In genomic region chr6:141632935-141633334, GRCm38 (mm10) we compare ENCODE assay signal across 18 mouse cellular contexts. TPM values are rescaled to one million over a fixed set of nuclear protein-coding genes. Genes with fewer than 3 reads are reported as not detected.
DNase-seq lines count a peak whose midpoint lies in the region; ATAC-seq lines count a peak whose summit lies in the region.
"Had no signal": no experiment of that assay in that cellular context is flagged by ENCODE, and none has a peak within 500 bp of the region (broad histone marks: within the 10 kb centered on the region; RNA-seq: fewer than 3 reads in every experiment).

No protein-coding gene starts in this region.

- H3K27me3 ChIP-seq in kidney, embryonic 16.5 days (ENCODE audit: insufficient read depth, low read length) = no peaks in the 10 kb centered on the region
- H3K27me3 ChIP-seq: hindbrain, embryonic 15.5 days had no signal

- H3K36me3 ChIP-seq in kidney, embryonic 16.5 days (ENCODE audit: insufficient read depth, low read length) = no peaks in the 10 kb centered on the region
- H3K36me3 ChIP-seq: hindbrain, embryonic 15.5 days had no signal

- H3K9ac ChIP-seq in kidney, embryonic 16.5 days (replicated peaks; ENCODE audit: low read length) = no peak overlapping the region
- H3K9ac ChIP-seq: forebrain, postnatal 0 days; hindbrain, embryonic 15.5 days had no signal

- peak; percentile 80 to 82 for DNase-seq in cerebellum, postnatal 10 days
- peak; percentile 3 for DNase-seq in kidney, adult 11 months
- peak; percentile 6 for DNase-seq in right cerebral cortex, postnatal 4 days
- DNase-seq in right cerebral cortex, postnatal 14 days = no peak
- DNase-seq in ovary, postnatal 14 days (ENCODE audit: low spot score) = peak; percentile 21
- DNase-seq: forebrain, postnatal 0 days; gastrocnemius, postnatal 25 days; right cerebral cortex, postnatal 25 days had no signal

- H3K4me2 ChIP-seq in kidney, embryonic 16.5 days (replicated peaks; ENCODE audit: low read depth, low read length) = no peak overlapping the region
- H3K4me2 ChIP-seq: hindbrain, embryonic 15.5 days had no signal

- no peak overlapping the region for H3K4me3 ChIP-seq in kidney, embryonic 16.5 days (ENCODE audit: low read length)
- H3K4me3 ChIP-seq: hindbrain, embryonic 15.5 days had no signal

- H3K27ac ChIP-seq in kidney, embryonic 16.5 days (ENCODE audit: low read length) = no peak overlapping the region
- H3K27ac ChIP-seq: hindbrain, embryonic 15.5 days had no signal

- H3K4me1 ChIP-seq in kidney, embryonic 16.5 days (ENCODE audit: insufficient read depth, low read length) = no peaks in the 10 kb centered on the region
- H3K4me1 ChIP-seq: hindbrain, embryonic 15.5 days had no signal

- no peak for ATAC-seq in cerebellum, adult (ENCODE audit: insufficient number of reproducible peaks, low FRiP score, low TSS enrichment)
- ATAC-seq in kidney, embryonic 16.5 days (ENCODE audit: low FRiP score, low TSS enrichment) = no peak
- no peak for ATAC-seq in erythroid progenitor cell, adult 5-6 weeks (replicated peaks; ENCODE audit: low FRiP score, poor library complexity, severe bottlenecking)
- ATAC-seq: forebrain, postnatal 0 days; lung, postnatal 0 days had no signal

- H3K9me3 ChIP-seq in kidney, embryonic 16.5 days (ENCODE audit: low read length) = no peaks in the 10 kb centered on the region
- H3K9me3 ChIP-seq: hindbrain, embryonic 15.5 days had no signal

- 78% methylated on average over 6 of the region's 6 CpGs for WGBS in kidney, embryonic 16.5 days

RNA-seq across cellular contexts. Expression of gene Slco1b2, which starts 3.6 kb away (rescaled TPM):
- not detected in 2 replicates for polyA plus RNA-seq in kidney, embryonic 16.5 days (2015; fragmentation: Nextera tagmentation; extraction: Ambion mirVana)
- not detected in 2 replicates for total RNA-seq in erythroid progenitor cell, adult 5-6 weeks (2015; ENCODE audit: low replicate concordance)
- total RNA-seq in erythroid progenitor cell, adult 5-6 weeks (2017; ENCODE audit: low replicate concordance) = not detected in 2 replicates
- total RNA-seq: gastrocnemius, postnatal 25 days; layer of hippocampus, adult 18-20 months; neutrophil, adult 5-6 weeks had no signal
- polyA plus RNA-seq: C2C12; forebrain, postnatal 0 days; heart, embryonic 14.5 days; hindbrain, embryonic 15.5 days; thymus, postnatal 0 days had no signal
